Mouse (Mus musculus): ENCODE results near the gene Slc38a4.

Slc38a4 gene

DNA sequence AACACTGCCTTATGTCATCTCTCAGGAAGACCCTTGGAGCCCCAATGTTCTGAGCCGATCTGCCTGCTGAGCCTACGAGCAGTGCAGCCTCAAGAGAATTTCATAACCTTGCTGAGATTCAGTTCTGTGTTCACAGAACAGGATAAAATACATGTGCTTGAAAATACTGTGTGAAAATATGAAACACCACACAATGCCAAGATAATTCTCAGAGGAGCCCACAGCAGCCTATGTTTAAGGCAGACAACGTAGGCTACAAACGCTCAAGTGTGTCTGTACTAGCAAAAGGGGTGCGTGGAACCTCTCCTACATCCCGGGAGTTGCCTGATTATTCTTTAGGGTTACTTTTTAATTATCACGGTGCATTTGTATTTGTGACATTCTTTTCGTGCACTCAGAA, 92.4 kb downstream of the Slc38a4 start:
- no peak for DNase-seq

DNA sequence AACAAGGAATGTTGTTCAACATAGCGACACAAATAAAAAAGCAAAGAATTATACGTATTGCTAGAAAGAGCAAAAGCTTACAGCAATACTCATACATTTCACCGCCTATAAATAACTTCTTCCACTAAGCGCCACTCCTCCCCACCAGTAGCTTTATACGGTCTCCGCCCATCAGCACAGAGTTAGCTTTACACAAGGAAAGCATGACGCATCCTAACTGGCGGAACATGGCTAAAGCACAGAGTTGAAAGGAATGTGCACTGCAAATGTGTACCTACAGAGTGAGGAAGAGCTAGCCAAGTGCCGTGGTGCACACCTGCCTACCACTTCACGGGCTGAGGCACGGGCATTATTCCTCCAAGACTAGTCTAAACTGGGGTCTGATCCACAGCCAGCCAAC, 95.4 kb downstream of the Slc38a4 start:
- no peak for DNase-seq

DNA sequence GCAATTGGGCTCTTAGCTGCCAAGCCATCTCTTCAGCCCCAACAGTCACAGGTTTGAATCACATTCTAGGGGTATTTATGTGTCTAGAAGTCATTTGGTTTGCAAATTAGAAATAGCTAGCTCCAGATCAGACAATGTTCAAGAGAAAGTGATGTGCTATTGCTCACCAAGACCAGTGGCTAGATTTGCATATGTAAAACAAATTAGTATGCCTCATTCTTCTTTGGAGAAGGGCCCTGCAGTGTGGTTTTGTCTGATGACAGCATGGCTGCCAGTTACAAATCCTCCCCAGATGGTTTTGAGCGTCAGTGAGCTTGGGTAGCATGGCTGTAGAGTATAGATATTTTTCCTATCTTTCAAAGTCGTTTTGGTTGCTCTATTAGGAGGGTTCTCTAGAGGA, 96.5 kb downstream of the Slc38a4 start:
- no peak for DNase-seq

DNA sequence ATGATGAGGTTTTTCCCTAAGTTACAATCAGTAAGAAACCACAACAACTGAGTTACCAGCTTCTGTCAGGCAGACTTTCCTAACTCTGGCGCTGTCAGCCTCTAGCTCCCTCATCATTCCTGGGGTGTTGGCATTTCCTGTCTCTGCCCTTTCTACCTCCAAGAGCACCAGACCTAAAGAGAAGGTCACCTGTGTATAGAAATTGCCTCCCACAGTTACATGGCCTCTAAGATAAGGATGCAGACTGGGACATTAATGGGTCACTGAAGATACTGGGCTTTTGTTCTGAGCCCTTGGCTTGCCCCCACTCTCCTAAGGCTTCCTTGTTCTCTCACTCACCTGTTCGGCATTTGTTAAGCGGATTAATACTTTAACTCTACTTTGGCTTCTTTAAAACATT, 99.1 kb downstream of the Slc38a4 start:
- no peak for DNase-seq

DNA sequence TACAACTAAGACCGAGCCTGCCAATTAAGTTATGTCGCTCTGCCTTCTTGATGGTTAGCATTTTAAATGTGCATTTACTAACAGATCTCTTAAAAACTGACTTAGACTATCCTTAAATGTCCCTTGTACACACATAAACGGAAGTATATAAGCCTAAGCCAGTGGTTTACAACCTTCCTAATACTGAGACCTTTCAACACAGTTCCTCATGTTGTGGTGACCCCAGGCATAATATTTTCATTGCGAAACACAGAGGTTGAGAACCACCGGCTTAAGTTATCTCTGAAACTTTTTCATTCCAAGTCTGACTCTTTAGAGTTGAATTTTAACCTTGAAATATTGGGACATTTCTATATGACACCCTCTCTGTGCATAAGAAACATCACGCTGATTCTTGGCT, 101.4 kb downstream of the Slc38a4 start:
- no peak for DNase-seq

DNA sequence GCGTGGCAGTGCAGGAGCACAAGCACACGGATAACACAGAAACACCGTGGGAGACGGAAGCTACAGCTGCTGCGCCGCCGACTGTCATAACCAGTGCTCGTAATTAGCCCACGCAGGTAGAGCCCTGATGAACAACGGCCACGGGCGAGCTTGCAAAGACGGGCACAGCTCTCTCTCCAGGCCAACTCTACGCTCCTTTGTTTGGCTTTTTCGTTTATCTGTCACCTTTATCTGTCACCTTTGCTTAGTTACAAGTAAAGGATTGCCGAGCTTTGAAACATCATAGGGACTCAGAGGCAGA, 101.9 kb downstream of the Slc38a4 start:
- DNase-seq: no peak

DNA sequence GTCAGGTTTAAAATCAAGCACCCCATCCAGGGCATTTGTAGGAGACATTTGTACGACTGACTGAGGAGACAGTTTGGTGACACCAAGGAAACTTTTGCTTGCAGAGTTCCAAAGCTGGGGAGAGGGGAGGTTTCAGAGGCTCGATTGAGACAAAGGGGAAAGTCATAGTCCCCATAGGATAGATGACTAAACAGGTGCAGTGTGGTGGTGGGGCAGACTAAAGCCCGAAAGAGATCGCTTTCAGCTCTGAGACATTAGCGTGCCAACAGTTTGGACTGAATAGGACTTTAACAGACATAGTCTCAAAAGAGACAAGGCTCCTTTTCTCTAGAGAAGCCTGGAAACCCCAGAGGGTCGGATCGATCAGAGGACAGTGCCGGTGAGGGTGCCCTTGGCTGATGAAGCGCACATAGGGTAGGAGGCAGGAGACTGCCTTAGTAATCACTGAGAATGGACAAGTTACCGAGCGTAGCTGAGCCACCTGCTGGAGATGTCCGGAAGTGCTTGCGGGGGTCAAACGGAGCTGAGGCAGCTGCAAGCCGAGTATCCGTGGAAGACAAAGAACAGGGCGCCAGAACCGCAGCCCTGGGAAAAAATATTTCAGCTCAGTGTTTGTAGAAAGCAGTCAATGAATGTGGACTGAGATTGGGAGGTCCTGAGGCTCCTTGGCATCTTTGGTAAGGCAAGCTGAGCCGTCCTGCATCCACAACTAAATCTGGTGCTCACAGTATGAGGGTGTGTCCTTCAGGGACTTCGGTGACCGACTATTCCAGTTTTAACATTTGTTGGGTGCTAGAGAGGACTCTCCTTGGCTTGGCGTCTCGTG, 102.4 kb downstream of the Slc38a4 start:
- DNase-seq: peak; percentile 63

DNA sequence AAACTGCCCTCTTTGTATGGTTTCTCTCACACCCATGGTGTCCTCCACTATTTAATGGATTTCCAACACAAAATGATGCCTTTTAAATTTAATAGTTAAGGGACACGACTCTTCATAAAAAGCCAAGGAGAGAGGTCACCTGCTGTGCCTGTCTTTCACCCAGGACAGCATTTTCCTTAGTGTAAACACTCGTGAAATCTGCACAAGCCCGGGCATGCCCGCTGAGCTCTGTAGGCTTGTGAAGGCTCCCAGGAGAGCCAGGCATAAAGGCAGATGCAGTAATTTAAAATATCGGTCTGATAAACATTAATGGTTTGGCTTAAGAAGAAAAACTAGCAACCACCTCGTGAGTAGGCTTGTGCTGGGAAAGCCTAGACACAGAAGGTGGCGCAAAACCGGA, 103.3 kb downstream of the Slc38a4 start:
- no peak for DNase-seq

DNA sequence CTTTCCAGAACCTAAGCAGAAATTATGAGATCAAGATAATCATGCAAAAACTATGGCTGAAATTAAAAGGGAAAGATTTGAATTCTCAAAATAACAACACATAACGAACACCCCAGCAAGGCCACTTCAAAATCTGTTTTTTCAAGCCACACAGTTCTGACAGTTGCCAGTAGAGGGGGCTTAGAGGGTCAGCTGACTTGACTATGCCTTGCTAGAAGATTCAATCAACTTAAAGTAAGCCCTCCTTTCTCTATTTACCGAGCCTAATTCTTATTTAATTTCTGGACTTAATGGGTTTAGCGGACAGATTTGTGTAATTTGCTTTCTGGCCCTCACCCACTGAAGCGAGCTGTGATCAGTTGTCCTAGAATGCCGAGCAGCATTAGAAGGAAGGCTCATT, 104.0 kb downstream of the Slc38a4 start:
- no peak for DNase-seq

DNA sequence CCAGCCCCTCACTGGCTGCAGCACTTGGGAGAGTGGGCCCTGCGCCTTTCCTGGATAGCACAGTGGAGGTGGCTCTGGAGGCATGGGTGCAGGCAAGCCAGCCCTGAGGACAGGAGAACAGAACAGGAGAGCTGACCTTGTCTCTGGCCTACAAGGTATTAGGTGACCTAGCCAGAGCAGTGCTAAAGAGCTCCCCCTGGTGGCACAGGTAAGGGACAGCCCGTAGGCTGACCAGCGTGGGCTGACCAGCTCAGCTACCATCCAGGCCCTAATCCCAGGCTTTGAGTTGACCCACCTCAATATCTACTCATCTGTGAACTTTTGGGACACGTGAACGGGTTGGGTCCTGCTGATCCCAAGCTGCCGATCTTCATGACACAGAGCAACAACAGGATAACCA, 107.3 kb downstream of the Slc38a4 start:
- peak; percentile 48 for DNase-seq

All from kidney, postnatal 14 days (tissue).